Mouse (Mus musculus) C2C12 (cell line): ENCODE measurements around the gene Cnot8.

Experiments
- CEBPB ChIP-seq: IDR thresholded peaks from one replicate; pipeline ENCODE4 v1.6.1; 2011; ENCODE audit warnings: low read depth, mild to moderate bottlenecking, control low read depth, moderate library complexity
- CTCF ChIP-seq: IDR thresholded peaks from one replicate; pipeline ENCODE4 v1.5.1; 2011; ENCODE audit not compliant: control insufficient read depth, insufficient read depth, insufficient read length
- MAX ChIP-seq: IDR thresholded peaks from one replicate; pipeline ENCODE4 v1.6.1; 2011; ENCODE audit warnings: mild to moderate bottlenecking, control low read depth
- MYOG ChIP-seq: IDR thresholded peaks from one replicate; pipeline ENCODE4 v1.6.1; 2011; ENCODE audit not compliant: control insufficient read depth, insufficient read length; ENCODE audit errors: extremely low read depth
- USF1 ChIP-seq: IDR thresholded peaks from one replicate; pipeline ENCODE4 v1.6.1; 2011; ENCODE audit warnings: low read depth, mild to moderate bottlenecking, control low read depth, moderate library complexity

GRCm38 (mm10) chr11:58127544-58127943, 23.6 kb downstream of the Cnot8 start:
- no peak for TF ChIP-seq CTCF
- TF ChIP-seq USF1: no peak
- no peak for TF ChIP-seq CEBPB
- no peak for TF ChIP-seq MAX
- TF ChIP-seq MYOG: no peak
